Mouse (Mus musculus) adrenal gland, postnatal 36 days (tissue): ENCODE measurements around the gene Zscan5b. TPM values are rescaled to one million over a fixed set of nuclear protein-coding genes. Genes with fewer than 3 reads are reported as not detected.
"Not testable (repeated sequence)": the region's sequence is repeated elsewhere in the genome, so short reads cannot be mapped to it uniquely, and the experiment has no call there.

Experiments
- DNase-seq, 2 experiments: peaks; one replicate each; pipeline ENCODE4 v3.0.0; 2021; ENCODE audit warnings: mixed read lengths in 1 of 2
- long read RNA-seq, 2 experiments: library from polyadenylated mRNA; stranded (forward); transcript quantifications; one replicate each; pipeline ENCODE4 v2.0.0; 2021; ENCODE audit warnings: borderline sequencing depth in 2 of 2
- total RNA-seq, 2 experiments: library from RNA; stranded (reverse); gene quantifications; 2 replicates each; pipeline ENCODE4 v1.2.3; 2021

Gene Zscan5b
- not detected for total RNA-seq
- long read RNA-seq, experiment 1: 0 reads
- long read RNA-seq, experiment 2: 0 reads

GRCm38 (mm10) chr7:6221978-6222377 lies at the start of gene Zscan5b:
TSS of gene Zscan5b (plus strand) at chr7:6222278.
- DNase-seq: no peak

- no peak for DNase-seq
Measured at GRCm38 (mm10) chr7:6172674-6173244, 49.3 kb upstream of the Zscan5b start.

- DNase-seq: no peak
Measured at GRCm38 (mm10) chr7:6173872-6174271, 48.2 kb upstream of the Zscan5b start.

GRCm38 (mm10) chr7:6174365-6174987 lies 47.6 kb upstream of the Zscan5b start:
- DNase-seq: not testable (repeated sequence)

GRCm38 (mm10) chr7:6179013-6179412 lies 43.1 kb upstream of the Zscan5b start:
- DNase-seq: no peak

- DNase-seq: no peak
Measured at GRCm38 (mm10) chr7:6182882-6183281, 39.2 kb upstream of the Zscan5b start.

- no peak for DNase-seq
Measured at GRCm38 (mm10) chr7:6183802-6184201, 38.3 kb upstream of the Zscan5b start.

- no peak for DNase-seq
Measured at GRCm38 (mm10) chr7:6184521-6184920, 37.6 kb upstream of the Zscan5b start.

- no peak for DNase-seq
Measured at GRCm38 (mm10) chr7:6185391-6185790, 36.7 kb upstream of the Zscan5b start.

- DNase-seq: no peak
Measured at GRCm38 (mm10) chr7:6186176-6186575, 35.9 kb upstream of the Zscan5b start.

GRCm38 (mm10) chr7:6186756-6187155 lies 35.3 kb upstream of the Zscan5b start:
- DNase-seq: no peak

- DNase-seq: no peak
Measured at GRCm38 (mm10) chr7:6189542-6189941, 32.5 kb upstream of the Zscan5b start.

GRCm38 (mm10) chr7:6191376-6191775 lies 30.7 kb upstream of the Zscan5b start:
- DNase-seq: peak; percentile 84 to 90

GRCm38 (mm10) chr7:6194129-6194528 lies 27.9 kb upstream of the Zscan5b start:
- peak; percentile 68 to 82 for DNase-seq

GRCm38 (mm10) chr7:6195777-6196176 lies 26.3 kb upstream of the Zscan5b start:
- no peak for DNase-seq

- DNase-seq: no peak
Measured at GRCm38 (mm10) chr7:6196790-6197189, 25.3 kb upstream of the Zscan5b start, which contains the start of gene Galp. TSS of gene Galp (plus strand) at chr7:6197090.

GRCm38 (mm10) chr7:6204200-6204599 lies 17.9 kb upstream of the Zscan5b start:
- no peak for DNase-seq

- peak; percentile 57 to 66 for DNase-seq
Measured at GRCm38 (mm10) chr7:6213144-6213543, 8.9 kb upstream of the Zscan5b start.

- DNase-seq: not testable (repeated sequence)
Measured at GRCm38 (mm10) chr7:6214691-6215090, 7.4 kb upstream of the Zscan5b start.

GRCm38 (mm10) chr7:6220147-6220546 lies 1.9 kb upstream of the Zscan5b start:
- DNase-seq: no peak

- peak; percentile 10 to 47 for DNase-seq
Measured at GRCm38 (mm10) chr7:6228491-6228890, 6.4 kb downstream of the Zscan5b start.

GRCm38 (mm10) chr7:6239787-6240186 lies 17.7 kb downstream of the Zscan5b start:
- DNase-seq: no peak

GRCm38 (mm10) chr7:6240841-6241425 lies 18.9 kb downstream of the Zscan5b start:
- peak; percentile 40 to 65 for DNase-seq
